Mouse (Mus musculus): Measurements from ENCODE around the gene Pdk2. TPM values are rescaled to one million over a fixed set of nuclear protein-coding genes. Genes with fewer than 3 reads are reported as not detected.
A peak's percentile ranks its signal among the peaks of the same experiment; 100 is the strongest.
"Not testable (repeated sequence)": the region's sequence is repeated elsewhere in the genome, so short reads cannot be mapped to it uniquely, and the experiment has no call there.

Pdk2 gene
- polyA plus RNA-seq, 1 experiment from 2014 or later = 27.5 TPM

DNA sequence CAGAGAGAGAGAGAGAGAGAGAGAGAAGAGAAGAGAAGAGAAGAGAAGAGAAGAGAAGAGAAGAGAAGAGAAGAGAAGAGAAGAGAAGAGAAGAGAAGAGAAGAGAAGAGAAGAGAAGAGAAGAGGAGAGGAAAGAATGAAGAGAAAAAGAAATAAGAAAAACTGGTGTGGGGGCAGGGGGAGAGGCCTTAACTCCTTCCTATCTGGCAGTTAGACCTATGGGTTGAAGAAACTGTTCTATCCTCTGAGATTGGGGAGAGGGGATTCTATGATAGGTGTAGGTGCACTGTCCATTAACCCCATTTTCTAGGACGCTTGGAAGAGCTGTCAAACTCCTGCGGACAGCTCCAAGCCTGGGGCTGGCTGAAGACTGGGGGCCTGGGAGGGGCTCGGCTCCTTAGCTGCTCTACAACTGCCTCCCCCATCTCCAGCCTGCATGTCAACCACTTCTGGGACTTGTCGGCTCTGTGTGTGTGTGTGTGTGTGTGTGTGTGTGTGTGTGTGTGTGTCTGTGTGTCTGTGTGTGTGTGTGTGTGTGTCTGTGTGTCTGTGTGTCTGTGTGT, 30.2 kb downstream of the Pdk2 start:
- WGBS = 3% methylated on average over 4 of the region's 4 CpGs
- H3K36me3 ChIP-seq (ENCODE audit: control insufficient read depth, insufficient read depth, low read length) = peaks cover 13% of the 10 kb centered on the region
- H3K9ac ChIP-seq (ENCODE audit: low read depth, low read length) = peak overlapping the region; percentile 99
- H3K4me3 ChIP-seq (ENCODE audit: low read depth, low read length) = peak overlapping the region; percentile 81
- H3K27me3 ChIP-seq (ENCODE audit: control insufficient read depth, insufficient read depth, low read depth, low read length); ATAC-seq; H3K9me3 ChIP-seq (replicated peaks; ENCODE audit: control insufficient read depth, low read length, poor library complexity, severe bottlenecking): not testable (repeated sequence)
- H3K4me2 ChIP-seq (ENCODE audit: low read length) = peak overlapping the region; percentile 97
- H3K4me1 ChIP-seq (ENCODE audit: control insufficient read depth, insufficient read depth, low read length) = peaks cover 63% of the 10 kb centered on the region
- peak overlapping the region; percentile 94 for H3K27ac ChIP-seq (ENCODE audit: low read length)

DNA sequence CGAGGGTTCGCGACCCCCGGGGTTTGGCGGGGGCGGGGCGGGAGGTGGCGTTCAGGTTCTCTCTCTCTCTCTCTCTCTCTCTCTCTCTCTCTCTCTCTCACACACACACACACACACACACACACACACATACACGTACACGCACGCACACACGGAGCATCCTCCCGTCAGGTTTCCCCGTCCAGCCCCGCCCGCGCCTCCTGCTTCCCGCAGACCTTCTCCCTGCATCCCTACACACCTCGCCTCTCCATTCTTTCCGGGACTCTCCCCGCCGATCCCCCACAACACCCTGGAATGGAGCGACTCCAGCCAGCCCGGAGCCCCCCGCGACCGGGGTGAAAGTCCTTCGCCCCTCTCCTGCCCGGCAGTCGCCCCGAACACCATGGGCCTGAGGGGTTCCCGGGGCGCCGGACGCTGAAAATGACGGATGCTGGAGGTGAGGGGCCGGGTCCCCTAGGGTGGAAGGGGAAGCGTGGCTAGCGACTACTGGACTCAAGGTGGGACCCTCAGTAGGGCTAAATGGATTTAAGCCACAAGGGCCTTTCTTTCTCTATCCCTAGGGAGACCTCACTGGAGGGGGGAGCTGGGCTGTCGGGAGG, 30.9 kb downstream of the Pdk2 start:
- peaks cover 62% of the 10 kb centered on the region for H3K4me1 ChIP-seq (ENCODE audit: control insufficient read depth, insufficient read depth, low read length)
- under 1% methylated on average over 32 of the region's 40 CpGs for WGBS
- ATAC-seq = peak; percentile 61

DNA sequence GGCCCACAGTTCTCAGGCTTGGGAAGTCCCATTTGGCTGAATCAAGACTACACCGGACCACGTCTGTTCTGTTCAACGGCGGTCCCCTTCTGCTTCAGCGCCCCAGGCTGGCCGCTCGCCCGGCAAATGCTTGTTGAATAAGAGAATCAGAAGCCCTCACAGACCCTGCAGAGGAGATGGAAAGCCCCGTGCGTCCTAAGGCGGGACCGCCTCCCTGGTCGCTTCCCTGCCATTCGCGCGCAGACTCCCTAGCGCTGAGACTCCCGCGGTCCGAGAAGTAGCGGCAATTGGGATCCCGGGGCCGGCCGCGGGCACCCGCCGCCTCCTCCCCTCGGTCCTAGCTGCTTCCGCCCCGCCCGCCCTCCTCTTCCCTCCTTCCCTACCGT, 31.5 kb downstream of the Pdk2 start, which contains the start of gene Samd14:
Gene Samd14, plus strand, starts transcription at position 251 of the 386 bp plus-strand sequence.
- no peaks in the 10 kb centered on the region for H3K27me3 ChIP-seq (ENCODE audit: control insufficient read depth, insufficient read depth, low read depth, low read length)
- peak within 1 kb of the TSS; percentile 97 for H3K4me2 ChIP-seq (ENCODE audit: low read length)
- H3K27ac ChIP-seq (ENCODE audit: low read length) = peak within 1 kb of the TSS; percentile 94
- H3K36me3 ChIP-seq (ENCODE audit: control insufficient read depth, insufficient read depth, low read length) = peaks cover 17% of the 10 kb centered on the region
- ATAC-seq = peak; percentile 71
- peaks cover 62% of the 10 kb centered on the region for H3K4me1 ChIP-seq (ENCODE audit: control insufficient read depth, insufficient read depth, low read length)
- peak within 1 kb of the TSS; percentile 81 for H3K4me3 ChIP-seq (ENCODE audit: low read depth, low read length)
- WGBS = 1% methylated on average over 22 of the region's 32 CpGs
- H3K9me3 ChIP-seq (replicated peaks; ENCODE audit: control insufficient read depth, low read length, poor library complexity, severe bottlenecking) = no peaks in the 10 kb centered on the region
- H3K9ac ChIP-seq (ENCODE audit: low read depth, low read length) = peak within 1 kb of the TSS; percentile 99

More for the DNA sequence above, 30.9 kb downstream of the Pdk2 start:
- H3K27me3 ChIP-seq (ENCODE audit: control insufficient read depth, insufficient read depth, low read depth, low read length) = no peaks in the 10 kb centered on the region
- peak overlapping the region; percentile 94 for H3K27ac ChIP-seq (ENCODE audit: low read length)
- peak overlapping the region; percentile 97 for H3K4me2 ChIP-seq (ENCODE audit: low read length)
- H3K9me3 ChIP-seq (replicated peaks; ENCODE audit: control insufficient read depth, low read length, poor library complexity, severe bottlenecking) = no peaks in the 10 kb centered on the region
- H3K4me3 ChIP-seq (ENCODE audit: low read depth, low read length) = peak overlapping the region; percentile 81
- peak overlapping the region; percentile 99 for H3K9ac ChIP-seq (ENCODE audit: low read depth, low read length)
- peaks cover 13% of the 10 kb centered on the region for H3K36me3 ChIP-seq (ENCODE audit: control insufficient read depth, insufficient read depth, low read length)

DNA sequence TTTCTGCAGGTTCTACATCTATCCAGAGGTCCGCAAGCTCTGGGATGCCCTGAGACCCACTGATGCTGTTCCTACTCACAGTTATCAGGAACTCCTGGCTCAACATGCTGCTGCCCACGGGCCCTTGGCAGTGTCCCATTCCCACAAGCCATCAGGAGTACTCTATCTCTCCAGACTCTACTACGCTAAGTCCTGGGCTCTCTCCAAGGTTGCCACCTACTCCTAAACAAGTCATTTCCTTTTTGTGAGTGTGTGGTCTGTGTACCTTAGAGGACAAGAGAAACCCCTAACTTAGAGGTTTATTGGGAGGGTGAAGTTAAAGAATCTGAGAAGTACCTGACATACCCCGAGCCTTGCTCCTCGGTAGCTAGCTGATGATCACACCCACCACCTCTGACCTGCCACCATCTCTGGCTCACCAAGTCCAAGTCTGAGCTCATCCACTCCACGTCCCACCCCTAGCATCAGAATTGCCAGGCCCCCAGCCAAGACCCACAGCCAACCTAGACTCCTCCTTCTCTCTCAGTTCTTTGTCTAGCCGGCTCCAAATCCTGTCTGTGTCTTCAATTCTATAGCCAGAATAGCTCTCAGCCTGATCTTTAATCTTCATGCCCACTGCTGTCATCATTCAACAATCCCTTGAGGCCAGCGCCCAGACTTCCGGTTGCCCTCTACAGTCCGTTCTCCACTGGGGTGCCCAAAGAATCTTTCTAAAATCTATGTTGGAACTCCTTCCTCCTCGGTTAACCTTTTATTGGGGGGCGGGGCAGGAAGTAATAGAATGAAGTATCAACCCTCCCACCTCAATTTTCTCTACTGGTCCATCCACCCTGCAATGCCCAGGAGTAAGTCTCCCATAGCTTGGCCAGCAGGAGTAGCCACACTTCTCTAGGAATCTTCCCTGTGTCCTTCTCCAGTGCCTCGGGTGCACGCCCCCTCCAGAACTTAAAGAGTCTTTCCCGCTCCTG, 32.2 kb downstream of the Pdk2 start:
- ATAC-seq = peak; percentile 22
- 27% methylated on average over 15 of the region's 15 CpGs for WGBS
- peaks cover 16% of the 10 kb centered on the region for H3K36me3 ChIP-seq (ENCODE audit: control insufficient read depth, insufficient read depth, low read length)
- peak overlapping the region; percentile 94 for H3K27ac ChIP-seq (ENCODE audit: low read length)
- H3K4me1 ChIP-seq (ENCODE audit: control insufficient read depth, insufficient read depth, low read length) = peaks cover 59% of the 10 kb centered on the region
- H3K9me3 ChIP-seq (replicated peaks; ENCODE audit: control insufficient read depth, low read length, poor library complexity, severe bottlenecking) = no peaks in the 10 kb centered on the region
- H3K4me2 ChIP-seq (ENCODE audit: low read length) = peak overlapping the region; percentile 97
- peak overlapping the region; percentile 81 for H3K4me3 ChIP-seq (ENCODE audit: low read depth, low read length)
- H3K27me3 ChIP-seq (ENCODE audit: control insufficient read depth, insufficient read depth, low read depth, low read length) = no peaks in the 10 kb centered on the region
- H3K9ac ChIP-seq (ENCODE audit: low read depth, low read length) = peak overlapping the region; percentile 99

DNA sequence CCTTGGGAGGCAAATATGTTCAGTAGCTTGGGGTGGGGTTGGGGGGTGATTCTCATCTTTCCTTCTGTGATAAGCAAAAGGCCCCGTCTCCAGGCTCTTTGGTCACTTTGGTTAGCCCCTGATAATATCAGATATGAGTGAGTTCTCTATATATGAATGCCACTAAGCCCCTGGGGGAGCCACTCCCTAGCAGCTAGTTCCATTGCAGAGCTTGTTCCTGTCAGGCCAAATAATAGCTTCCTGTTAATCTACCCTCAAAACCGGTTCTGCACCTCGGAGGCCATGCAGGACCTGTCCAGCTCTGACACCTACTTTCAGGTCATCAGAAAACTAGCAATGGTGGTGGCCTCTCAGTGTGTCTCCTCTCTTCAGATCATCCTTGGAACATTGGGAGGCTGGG, 33.7 kb downstream of the Pdk2 start:
- peaks cover 46% of the 10 kb centered on the region for H3K4me1 ChIP-seq (ENCODE audit: control insufficient read depth, insufficient read depth, low read length)
- no peaks in the 10 kb centered on the region for H3K27me3 ChIP-seq (ENCODE audit: control insufficient read depth, insufficient read depth, low read depth, low read length)
- H3K9me3 ChIP-seq (replicated peaks; ENCODE audit: control insufficient read depth, low read length, poor library complexity, severe bottlenecking) = no peaks in the 10 kb centered on the region
- H3K4me2 ChIP-seq (ENCODE audit: low read length) = peak overlapping the region; percentile 90
- H3K36me3 ChIP-seq (ENCODE audit: control insufficient read depth, insufficient read depth, low read length) = peaks cover 21% of the 10 kb centered on the region
- H3K9ac ChIP-seq (ENCODE audit: low read depth, low read length) = no peak overlapping the region; the same call in 1 of the 2 replicates
- H3K4me3 ChIP-seq (ENCODE audit: low read depth, low read length) = no peak overlapping the region
- 86% methylated on average over 3 of the region's 3 CpGs for WGBS
- no peak for ATAC-seq
- peak overlapping the region; percentile 83 for H3K27ac ChIP-seq (ENCODE audit: low read length)

DNA sequence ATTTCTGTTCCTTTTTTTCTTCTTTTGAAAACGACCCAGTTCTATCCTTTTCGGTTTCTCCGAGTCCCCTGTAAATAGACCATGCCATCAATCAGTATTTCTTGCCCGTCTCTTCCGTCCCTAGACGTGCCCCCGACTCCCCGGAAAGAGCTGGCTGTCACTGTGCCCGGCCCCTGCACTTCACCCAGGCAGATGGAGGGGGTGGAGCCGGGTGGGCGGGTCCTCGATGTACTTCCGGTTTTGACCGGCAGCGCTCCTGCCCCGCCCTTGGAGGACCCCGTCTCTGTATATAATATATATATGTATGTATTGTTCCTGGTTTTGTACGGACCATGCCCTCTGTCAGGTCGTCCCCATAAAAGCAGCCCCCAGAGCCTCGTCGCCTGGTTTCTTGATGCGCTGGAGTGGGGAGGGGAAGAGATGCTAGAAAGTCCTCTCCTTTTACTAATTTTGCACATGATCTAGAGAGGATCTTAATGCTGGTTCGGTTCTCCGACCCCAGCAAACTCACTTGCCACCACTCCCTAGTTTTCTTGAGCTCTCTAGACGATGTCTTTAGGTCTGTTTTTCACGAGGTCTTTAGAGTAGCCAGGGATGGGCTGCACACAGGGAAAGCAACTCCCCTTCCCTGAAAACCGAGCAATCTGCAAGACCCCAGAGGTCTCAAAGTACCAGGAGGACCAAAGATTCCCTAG, 34.5 kb downstream of the Pdk2 start:
- 2% methylated on average over 27 of the region's 27 CpGs for WGBS
- Histone ChIP-seq H3K4me1 (ENCODE audit: control insufficient read depth, insufficient read depth, low read length) (peaks cover 38% of the 10 kb centered on the region), H3K9me3 (replicated peaks; ENCODE audit: control insufficient read depth, low read length, poor library complexity, severe bottlenecking) (no peaks in the 10 kb centered on the region), H3K27me3 (ENCODE audit: control insufficient read depth, insufficient read depth, low read depth, low read length) (no peaks in the 10 kb centered on the region), H3K4me3 (ENCODE audit: low read depth, low read length) (peak overlapping the region; percentile 42), H3K27ac (ENCODE audit: low read length) (peak overlapping the region; percentile 83), H3K4me2 (ENCODE audit: low read length) (peak overlapping the region; percentile 90), H3K9ac (ENCODE audit: low read depth, low read length) (peak overlapping the region; percentile 68), H3K36me3 (ENCODE audit: control insufficient read depth, insufficient read depth, low read length) (peaks cover 29% of the 10 kb centered on the region)
- peak; percentile 52 for ATAC-seq

DNA sequence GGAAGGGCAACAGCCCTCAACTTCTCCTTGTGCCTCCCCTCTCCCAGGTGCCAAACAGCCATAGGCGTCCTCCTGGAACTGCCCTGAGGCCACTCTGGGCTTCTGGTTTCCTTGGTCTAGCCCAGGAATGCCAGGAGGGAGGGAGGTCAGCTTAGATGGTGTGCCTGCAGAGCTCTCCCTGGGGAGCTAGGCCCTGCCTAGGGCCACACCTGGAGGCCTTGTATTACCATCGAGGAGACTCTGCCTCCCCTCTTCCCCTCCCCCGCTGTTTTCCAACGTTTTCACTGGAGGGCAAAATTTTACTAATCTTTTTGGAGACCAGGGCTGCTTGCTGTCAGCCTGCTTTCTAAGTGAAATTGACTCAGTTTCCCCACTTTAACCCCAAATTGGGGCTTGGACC, 35.1 kb downstream of the Pdk2 start:
- Histone ChIP-seq H3K27ac (ENCODE audit: low read length) (peak overlapping the region; percentile 83), H3K4me3 (ENCODE audit: low read depth, low read length) (no peak overlapping the region), H3K36me3 (ENCODE audit: control insufficient read depth, insufficient read depth, low read length) (peaks cover 32% of the 10 kb centered on the region), H3K4me1 (ENCODE audit: control insufficient read depth, insufficient read depth, low read length) (peaks cover 35% of the 10 kb centered on the region), H3K9ac (ENCODE audit: low read depth, low read length) (peak overlapping the region; percentile 68), H3K4me2 (ENCODE audit: low read length) (peak overlapping the region; percentile 90), H3K9me3 (replicated peaks; ENCODE audit: control insufficient read depth, low read length, poor library complexity, severe bottlenecking) (no peaks in the 10 kb centered on the region), H3K27me3 (ENCODE audit: control insufficient read depth, insufficient read depth, low read depth, low read length) (no peaks in the 10 kb centered on the region)
- 40% methylated on average over 4 of the region's 4 CpGs for WGBS
- no peak for ATAC-seq

DNA sequence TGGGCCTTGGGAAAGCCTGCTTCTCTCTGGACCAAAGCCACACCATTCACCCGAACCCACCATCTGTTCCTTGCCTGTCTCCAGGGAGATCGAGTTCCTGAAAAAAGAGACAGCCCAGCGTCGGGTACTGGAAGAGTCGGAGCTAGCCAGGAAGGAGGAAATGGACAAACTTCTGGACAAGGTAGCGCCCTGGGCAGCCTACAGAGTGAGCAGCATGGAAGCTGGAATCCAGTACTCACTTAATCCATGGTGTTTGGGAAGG, 36.3 kb downstream of the Pdk2 start:
- Histone ChIP-seq H3K36me3 (ENCODE audit: control insufficient read depth, insufficient read depth, low read length) (peaks cover 32% of the 10 kb centered on the region), H3K4me1 (ENCODE audit: control insufficient read depth, insufficient read depth, low read length) (peaks cover 39% of the 10 kb centered on the region), H3K4me3 (ENCODE audit: low read depth, low read length) (no peak overlapping the region), H3K27me3 (ENCODE audit: control insufficient read depth, insufficient read depth, low read depth, low read length) (no peaks in the 10 kb centered on the region), H3K9me3 (replicated peaks; ENCODE audit: control insufficient read depth, low read length, poor library complexity, severe bottlenecking) (no peaks in the 10 kb centered on the region), H3K27ac (ENCODE audit: low read length) (no peak overlapping the region), H3K4me2 (ENCODE audit: low read length) (no peak overlapping the region), H3K9ac (ENCODE audit: low read depth, low read length) (no peak overlapping the region)
- 66% methylated on average over 6 of the region's 6 CpGs for WGBS
- no peak for ATAC-seq
